Mouse (Mus musculus) stomach, embryonic 16.5 days (tissue): ENCODE results near the gene Ttn. TPM values are rescaled to one million over a fixed set of nuclear protein-coding genes. Genes with fewer than 3 reads are reported as not detected.
A peak's percentile ranks its signal among the peaks of the same experiment; 100 is the strongest.

Experiments
- ATAC-seq: fragments of 200-750 bp; cut with Nextera tagmentation; 2 replicates; pipeline ENCODE4 v1.8.0; 2017; ENCODE audit warnings: moderate number of reproducible peaks, moderate TSS enrichment; ENCODE audit not compliant: insufficient read depth, low FRiP score
- H3K27ac ChIP-seq: fragments of 300-500 bp; sonication (generic); 2 replicates; pipeline ENCODE4 v1.5.1; 2014; ENCODE audit warnings: low read length
- H3K27me3 ChIP-seq: fragments of 300-500 bp; sonication (generic); 2 replicates; pipeline ENCODE4 v1.6.1; 2014; ENCODE audit warnings: low read length, control low read depth, mixed read lengths; ENCODE audit not compliant: control insufficient read depth, insufficient read depth
- H3K36me3 ChIP-seq: fragments of 300-500 bp; sonication (generic); 2 replicates; pipeline ENCODE4 v1.6.1; 2014; ENCODE audit warnings: low read length; ENCODE audit not compliant: control insufficient read depth, insufficient read depth
- H3K4me1 ChIP-seq: fragments of 300-500 bp; sonication (generic); 2 replicates; pipeline ENCODE4 v1.6.1; 2014; ENCODE audit warnings: low read length, control low read depth, mixed read lengths; ENCODE audit not compliant: control insufficient read depth, insufficient read depth
- H3K4me2 ChIP-seq: fragments of 300-500 bp; sonication (generic); 2 replicates; pipeline ENCODE4 v1.6.1; 2014; ENCODE audit warnings: low read depth, low read length, mixed read lengths
- H3K4me3 ChIP-seq: fragments of 300-500 bp; sonication (generic); replicated peaks from 2 replicates; pipeline ENCODE4 v1.5.1; 2014; ENCODE audit warnings: mild to moderate bottlenecking, low read length
- H3K9ac ChIP-seq: fragments of 300-500 bp; sonication (generic); 2 replicates; pipeline ENCODE4 v1.6.1; 2014; ENCODE audit warnings: low read length
- H3K9me3 ChIP-seq: fragments of 300-500 bp; sonication (generic); replicated peaks from 2 replicates; pipeline ENCODE4 v1.6.1; 2016; ENCODE audit warnings: low read length, control low read depth; ENCODE audit not compliant: control insufficient read depth
- WGBS: fragments of 180-500 bp; shearing (Covaris S2); extraction: QIAGEN DNeasy Blood & Tissue Kit; methylation state at CpG from one replicate; pipeline ENCODE4 v1.1.7; 2014; 5-methylcytosine and 5-hydroxymethylcytosine counted together
- polyA plus RNA-seq: library from polyadenylated mRNA; unstranded; fragments of >200 nt; fragmentation: Nextera tagmentation; extraction: Ambion mirVana; gene quantifications from 2 replicates; pipeline ENCODE4 v1.2.1, GENCODE M21; 2015

Gene Ttn
- polyA plus RNA-seq, 1 experiment from 2014 or later: 45.3 TPM

DNA sequence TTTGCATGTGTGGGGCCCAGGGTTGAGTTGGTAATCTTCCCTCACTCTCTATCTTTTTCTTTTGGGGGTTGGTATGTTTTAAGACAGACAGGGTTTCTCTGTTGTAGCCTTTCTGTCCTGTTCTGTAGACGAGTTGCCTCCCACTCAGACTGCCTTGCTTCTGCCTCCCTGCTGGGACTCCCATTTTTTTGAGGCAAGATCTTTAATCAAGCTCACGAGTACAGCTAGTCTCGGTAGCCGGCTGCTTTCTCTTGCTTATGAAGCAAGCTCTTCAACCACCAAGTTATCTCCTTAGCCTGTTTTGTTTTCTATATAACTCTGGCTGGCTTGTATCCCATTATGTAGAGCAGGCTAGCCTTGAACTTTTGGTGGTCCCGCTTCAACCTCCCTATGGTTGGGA, 288.6 kb downstream of the Ttn start:
- WGBS: 90% methylated on average over 5 of the region's 5 CpGs
- H3K36me3 ChIP-seq: peaks cover 7% of the 10 kb centered on the region; the same call in 1 of the 2 replicates
- ATAC-seq: no peak
- H3K27me3 ChIP-seq: no peaks in the 10 kb centered on the region
- H3K4me2 ChIP-seq: no peak overlapping the region
- no peak overlapping the region for H3K27ac ChIP-seq
- no peaks in the 10 kb centered on the region for H3K4me1 ChIP-seq
- no peak overlapping the region for H3K4me3 ChIP-seq
- no peak overlapping the region for H3K9ac ChIP-seq
- no peaks in the 10 kb centered on the region for H3K9me3 ChIP-seq

DNA sequence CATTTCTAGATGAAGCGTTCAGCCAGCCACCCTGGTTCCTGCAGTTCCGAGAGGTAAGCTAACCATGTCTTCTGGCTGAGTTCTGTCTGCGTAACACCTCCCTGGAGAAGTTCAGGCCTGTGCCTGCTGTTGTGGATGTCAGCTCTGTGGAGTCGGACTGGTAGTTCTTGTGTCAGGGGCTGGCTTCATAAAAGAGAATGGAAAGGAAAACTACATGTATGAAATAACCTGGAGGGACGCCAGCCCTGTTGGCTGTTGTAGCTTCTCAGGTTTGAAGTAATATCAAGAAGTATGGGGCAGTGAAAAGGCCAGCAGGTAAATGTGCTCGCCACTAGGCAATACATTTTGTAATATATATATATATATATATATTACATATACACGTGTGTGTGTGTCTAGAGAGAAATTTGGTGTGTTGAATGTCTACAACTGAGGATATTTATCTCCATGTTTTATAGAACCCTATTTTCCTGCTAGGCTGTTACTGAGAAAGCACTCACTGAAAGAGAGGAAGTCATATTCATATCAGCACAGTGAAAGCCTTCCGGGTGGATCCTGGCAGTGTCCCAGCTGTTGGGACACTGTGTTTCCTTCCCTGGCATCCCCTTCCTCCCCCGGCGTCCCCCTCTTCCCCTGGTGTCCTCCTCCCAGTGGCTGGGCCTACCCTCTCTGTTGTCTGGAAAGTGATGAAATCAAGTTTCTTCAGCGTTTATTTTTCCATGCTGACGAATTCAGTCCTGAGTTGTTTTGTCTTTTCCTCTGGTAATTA, 291.7 kb downstream of the Ttn start:
- ATAC-seq: no peak
- WGBS: 76% methylated on average over 12 of the region's 12 CpGs
- no peak overlapping the region for H3K27ac ChIP-seq
- H3K4me3 ChIP-seq: no peak overlapping the region
- peaks cover 10% of the 10 kb centered on the region; the same call in 1 of the 2 replicates for H3K36me3 ChIP-seq
- no peaks in the 10 kb centered on the region for H3K27me3 ChIP-seq
- no peak overlapping the region for H3K4me2 ChIP-seq
- H3K9ac ChIP-seq: no peak overlapping the region
- no peaks in the 10 kb centered on the region for H3K9me3 ChIP-seq
- no peaks in the 10 kb centered on the region for H3K4me1 ChIP-seq

DNA sequence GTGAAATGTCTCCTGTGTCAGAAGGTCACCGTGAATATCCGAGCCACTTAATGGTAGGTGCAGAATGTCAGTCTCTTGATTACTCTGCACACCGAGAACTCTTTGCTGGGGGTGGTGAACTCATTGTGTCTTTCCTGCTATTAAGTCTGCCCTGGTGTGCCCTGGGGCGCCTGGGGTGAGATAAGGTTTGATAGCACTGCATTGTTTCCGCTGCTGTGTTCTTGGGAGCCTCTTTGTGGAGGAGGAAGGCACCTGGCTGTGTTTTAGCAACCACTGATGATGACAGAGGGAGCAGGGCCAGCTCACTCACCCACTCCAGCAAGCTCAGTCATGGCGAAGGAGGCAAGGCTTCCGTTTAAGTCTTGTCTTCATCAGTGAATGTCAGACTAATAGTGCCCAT, 294.2 kb downstream of the Ttn start:
- no peak overlapping the region for H3K4me3 ChIP-seq
- no peaks in the 10 kb centered on the region for H3K4me1 ChIP-seq
- no peaks in the 10 kb centered on the region for H3K9me3 ChIP-seq
- peaks cover 15% of the 10 kb centered on the region; the same call in 1 of the 2 replicates for H3K36me3 ChIP-seq
- H3K4me2 ChIP-seq: no peak overlapping the region
- no peak for ATAC-seq
- WGBS: 55% methylated on average over 7 of the region's 7 CpGs
- no peak overlapping the region for H3K27ac ChIP-seq
- no peaks in the 10 kb centered on the region for H3K27me3 ChIP-seq
- no peak overlapping the region for H3K9ac ChIP-seq

DNA sequence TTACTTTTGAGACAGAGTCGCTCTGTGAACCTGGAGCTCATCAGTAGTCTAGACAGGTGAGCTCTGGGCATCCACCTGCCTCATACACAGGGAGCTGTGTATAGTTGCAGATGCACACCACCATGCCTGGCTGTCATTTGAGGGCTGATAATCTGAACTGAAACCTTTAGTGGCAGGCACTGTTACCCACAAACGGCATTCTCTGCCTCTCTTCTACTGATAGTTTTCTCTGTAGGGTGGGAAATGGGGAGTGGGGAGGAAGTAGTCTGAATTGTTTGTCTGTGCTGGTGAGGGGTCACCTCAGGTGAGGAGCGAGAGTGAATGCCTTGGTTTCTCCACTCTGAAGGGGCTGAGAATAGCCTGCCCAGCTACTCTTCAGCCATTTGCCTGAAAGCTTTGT, 294.7 kb downstream of the Ttn start:
- Histone ChIP-seq H3K27me3 (no peaks in the 10 kb centered on the region), H3K4me2 (no peak overlapping the region), H3K36me3 (peaks cover 15% of the 10 kb centered on the region; the same call in 1 of the 2 replicates), H3K4me3 (no peak overlapping the region), H3K27ac (no peak overlapping the region), H3K9me3 (no peaks in the 10 kb centered on the region), H3K4me1 (no peaks in the 10 kb centered on the region), H3K9ac (no peak overlapping the region)
- no peak for ATAC-seq
- 70% methylated on average over 3 of the region's 3 CpGs for WGBS

DNA sequence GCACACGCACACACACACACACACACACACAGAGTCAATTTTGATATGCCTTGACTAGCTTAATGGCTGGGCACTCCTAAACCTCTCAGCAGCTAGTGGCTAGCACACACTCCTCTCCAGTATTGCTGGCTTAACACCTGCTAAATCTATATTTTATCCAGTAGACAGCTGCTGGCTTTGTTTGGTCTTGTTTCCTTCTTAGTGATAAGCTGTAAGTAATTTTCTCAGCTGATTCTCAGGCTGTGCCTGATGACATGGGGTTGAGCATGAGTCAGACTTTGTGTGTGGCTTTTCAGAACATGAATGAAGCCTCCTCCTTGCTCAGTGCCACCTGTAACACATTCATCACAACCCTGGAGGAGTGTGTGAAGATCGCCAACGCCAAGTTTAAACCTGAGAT, 295.4 kb downstream of the Ttn start:
- H3K4me1 ChIP-seq: no peaks in the 10 kb centered on the region
- ATAC-seq: peak; percentile 68; the same call in 1 of the 2 replicates
- H3K27ac ChIP-seq: no peak overlapping the region
- peaks cover 15% of the 10 kb centered on the region; the same call in 1 of the 2 replicates for H3K36me3 ChIP-seq
- H3K9ac ChIP-seq: no peak overlapping the region
- no peaks in the 10 kb centered on the region for H3K9me3 ChIP-seq
- no peak overlapping the region for H3K4me2 ChIP-seq
- 68% methylated on average over 3 of the region's 3 CpGs for WGBS
- H3K4me3 ChIP-seq: no peak overlapping the region
- H3K27me3 ChIP-seq: no peaks in the 10 kb centered on the region

DNA sequence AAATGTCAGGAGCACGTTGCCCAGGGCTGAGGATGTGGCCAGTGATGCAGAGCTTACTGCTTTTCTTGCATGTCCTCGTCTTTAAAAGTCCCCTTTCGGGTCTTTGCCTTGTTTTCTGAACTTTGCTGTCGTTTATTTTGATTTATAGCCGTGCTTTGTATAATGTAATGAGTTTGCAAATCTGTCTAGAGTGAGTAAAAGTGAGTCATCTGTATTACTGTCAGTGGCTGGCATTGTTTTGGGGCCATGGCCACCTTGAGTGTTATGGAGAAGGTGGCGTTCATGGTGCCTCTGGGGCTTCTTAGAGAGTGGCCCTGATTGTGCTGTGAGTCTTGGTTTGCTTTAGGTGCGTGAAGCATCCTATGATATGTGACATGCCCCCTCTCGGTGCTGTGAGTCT, 300.0 kb downstream of the Ttn start:
- ATAC-seq: no peak
- Histone ChIP-seq H3K36me3 (peaks cover 12% of the 10 kb centered on the region; the same call in 1 of the 2 replicates), H3K27ac (no peak overlapping the region), H3K4me1 (no peaks in the 10 kb centered on the region), H3K9ac (no peak overlapping the region), H3K9me3 (no peaks in the 10 kb centered on the region), H3K27me3 (no peaks in the 10 kb centered on the region), H3K4me2 (no peak overlapping the region), H3K4me3 (no peak overlapping the region)
- WGBS: 86% methylated on average over 8 of the region's 8 CpGs

DNA sequence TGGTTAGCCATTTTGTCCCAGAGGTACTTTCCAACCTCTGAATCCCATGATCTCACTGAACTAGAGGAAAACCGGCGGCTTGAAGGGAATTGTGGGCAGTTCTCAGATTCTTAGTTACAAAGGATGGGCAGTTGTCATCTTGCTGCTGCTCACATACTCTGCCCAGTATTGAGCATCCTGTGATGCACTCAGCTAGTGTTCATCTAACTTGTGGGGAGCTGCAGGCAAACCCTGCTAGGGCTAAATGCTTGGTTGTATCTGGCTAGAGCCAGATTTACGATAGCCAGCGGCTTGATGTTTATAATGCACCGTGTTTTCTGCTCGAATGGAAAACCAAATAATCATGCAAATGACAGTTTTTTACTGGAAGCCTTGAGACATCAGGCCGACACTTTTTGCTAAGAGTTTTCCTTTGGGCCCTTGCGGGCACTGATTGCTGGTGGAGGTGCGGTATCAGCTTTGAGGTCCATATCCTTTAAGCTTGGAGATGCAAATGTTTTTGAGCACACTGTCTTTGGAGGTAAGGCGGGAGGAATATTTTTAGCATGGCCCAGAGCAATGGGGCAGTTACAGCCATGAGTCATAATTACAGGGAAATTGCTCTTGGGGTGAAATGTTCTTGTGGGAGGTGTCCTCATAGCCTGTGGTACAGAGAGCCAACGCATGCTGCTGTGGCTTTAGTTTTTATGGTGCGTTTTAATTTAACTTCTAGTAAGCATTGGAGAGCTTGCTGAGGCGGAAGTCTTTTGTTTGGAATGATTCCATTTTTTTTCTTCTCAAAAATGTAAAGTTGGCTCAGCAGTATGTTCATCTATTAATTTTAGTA, 305.7 kb downstream of the Ttn start:
- Histone ChIP-seq H3K9me3 (no peaks in the 10 kb centered on the region), H3K9ac (peak overlapping the region; percentile 95; the same call in 1 of the 2 replicates), H3K27ac (no peak overlapping the region), H3K4me2 (peak overlapping the region; percentile 73), H3K4me1 (peaks cover 11% of the 10 kb centered on the region), H3K27me3 (no peaks in the 10 kb centered on the region), H3K4me3 (peak overlapping the region; percentile 89; the same call in 1 of the 2 replicates), H3K36me3 (no peaks in the 10 kb centered on the region)
- 56% methylated on average over 13 of the region's 13 CpGs for WGBS
- ATAC-seq: no peak

DNA sequence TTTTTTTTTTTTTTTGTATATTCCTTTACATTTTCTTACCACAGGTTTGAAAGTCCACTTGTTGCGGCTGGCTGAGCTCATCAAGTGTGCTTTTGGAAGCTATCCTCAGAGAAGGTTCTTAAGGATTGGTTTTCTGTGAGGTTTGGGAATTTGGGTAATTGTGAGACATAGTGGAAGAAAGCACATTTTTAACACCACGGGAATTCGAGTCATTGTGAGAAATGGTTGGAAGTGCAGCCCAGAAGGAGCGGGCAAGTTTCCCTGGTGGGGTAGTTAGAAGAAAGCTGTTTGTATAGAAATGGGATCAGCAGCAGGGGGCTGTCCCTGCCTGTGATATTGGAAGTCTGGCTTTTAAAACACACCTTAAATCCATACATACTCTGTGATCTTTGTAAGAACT, 306.4 kb downstream of the Ttn start:
- Histone ChIP-seq H3K4me3 (peak overlapping the region; percentile 89), H3K4me1 (peaks cover 11% of the 10 kb centered on the region), H3K9me3 (no peaks in the 10 kb centered on the region), H3K4me2 (peak overlapping the region; percentile 73), H3K27me3 (no peaks in the 10 kb centered on the region), H3K27ac (no peak overlapping the region), H3K9ac (peak overlapping the region; percentile 95), H3K36me3 (no peaks in the 10 kb centered on the region)
- WGBS: 10% methylated on average over 4 of the region's 4 CpGs
- ATAC-seq: no peak

DNA sequence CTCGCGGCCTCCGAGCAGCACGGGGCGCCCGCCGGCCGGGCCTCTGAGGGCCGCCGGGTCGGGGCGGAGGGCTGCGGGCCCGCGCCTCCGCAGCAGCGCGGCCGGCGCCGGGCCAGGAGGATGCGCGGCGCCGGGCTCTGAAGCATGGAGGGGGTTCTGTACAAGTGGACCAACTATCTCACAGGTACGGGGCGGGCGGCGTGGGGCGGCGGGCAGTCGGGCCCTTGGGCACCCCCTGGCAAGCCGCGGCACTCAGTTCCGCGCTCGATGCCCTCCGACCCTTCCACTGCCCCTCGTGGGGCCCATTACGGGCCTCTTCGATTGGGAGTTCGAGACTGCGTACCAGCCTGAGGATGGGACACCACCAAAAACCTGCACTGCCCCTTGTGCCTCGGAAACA, 306.9 kb downstream of the Ttn start:
- Histone ChIP-seq H3K4me2 (peak overlapping the region; percentile 73), H3K9ac (peak overlapping the region; percentile 95), H3K9me3 (no peaks in the 10 kb centered on the region), H3K36me3 (no peaks in the 10 kb centered on the region), H3K4me1 (peaks cover 11% of the 10 kb centered on the region), H3K27me3 (no peaks in the 10 kb centered on the region), H3K4me3 (peak overlapping the region; percentile 89), H3K27ac (peak overlapping the region; percentile 79)
- peak; percentile 17; the same call in 1 of the 2 replicates for ATAC-seq
- 1% methylated on average over 42 of the region's 44 CpGs for WGBS
